Comparison of ENCODE assay signal across 9 mouse cellular contexts in genomic region chr16:28793115-28793514, GRCm38 (mm10). TPM values are rescaled to one million over a fixed set of nuclear protein-coding genes. Genes with fewer than 3 reads are reported as not detected.
DNase-seq lines count a peak whose midpoint lies in the region; ATAC-seq and TF ChIP-seq lines count a peak whose summit lies in the region.
"Had no signal": no experiment of that assay in that cellular context is flagged by ENCODE, and none has a peak within 500 bp of the region (broad histone marks: within the 10 kb centered on the region; RNA-seq: fewer than 3 reads in every experiment).

No protein-coding gene starts in this region.

- no peaks in the 10 kb centered on the region for H3K4me1 ChIP-seq in embryonic facial prominence, embryonic 11.5 days (ENCODE audit: control insufficient read depth, insufficient read depth, low read length)
- H3K4me1 ChIP-seq in stomach, postnatal 0 days (replicated peaks; ENCODE audit: control insufficient read depth, insufficient read depth), result no peaks in the 10 kb centered on the region

- DNase-seq in right cerebral cortex, adult 18-20 months, result peak; percentile 15
- no peak for DNase-seq in right cerebral cortex, postnatal 36 days (ENCODE audit: low spot score in 2 of 2)
- peak; percentile 72 for DNase-seq in brain, adult 2 months (ENCODE audit: low read depth, low spot score)
- DNase-seq in embryonic facial prominence, embryonic 11.5 days (ENCODE audit: low spot score), result peak; percentile 81
- DNase-seq in kidney, postnatal 14 days, result peak; percentile 24
- peak; percentile 20 for DNase-seq in lung, postnatal 14 days
- DNase-seq in stomach, postnatal 0 days (ENCODE audit: low spot score), result peak; percentile 25

- TF ChIP-seq CTCF in stomach, postnatal 0 days (IDR thresholded peaks at IDR 0.05; ENCODE audit: low read depth), result peak; percentile 76

- H3K27me3 ChIP-seq in embryonic facial prominence, embryonic 11.5 days (ENCODE audit: control insufficient read depth, insufficient read depth, low read length), result no peaks in the 10 kb centered on the region
- H3K27me3 ChIP-seq in stomach, postnatal 0 days (ENCODE audit: control insufficient read depth, insufficient read depth, low read length), result no peaks in the 10 kb centered on the region

- no peak overlapping the region for H3K4me3 ChIP-seq in embryonic facial prominence, embryonic 11.5 days (ENCODE audit: low read depth, low read length)
- no peak overlapping the region for H3K4me3 ChIP-seq in stomach, postnatal 0 days (ENCODE audit: low read depth, low read length)
- H3K4me3 ChIP-seq: erythroblast, embryonic 14.5 days had no signal

- TF ChIP-seq EP300 in stomach, postnatal 0 days (optimal IDR thresholded peaks at IDR 0.05), result no peak

- H3K9ac ChIP-seq in embryonic facial prominence, embryonic 11.5 days (replicated peaks; ENCODE audit: low read length), result no peak overlapping the region
- H3K9ac ChIP-seq in stomach, postnatal 0 days (ENCODE audit: low read length), result no peak overlapping the region

- no peak overlapping the region for H3K4me2 ChIP-seq in embryonic facial prominence, embryonic 11.5 days (ENCODE audit: low read depth, low read length)
- H3K4me2 ChIP-seq in stomach, postnatal 0 days (replicated peaks; ENCODE audit: low read depth), result no peak overlapping the region

- no peak overlapping the region for H3K27ac ChIP-seq in embryonic facial prominence, embryonic 11.5 days (replicated peaks; ENCODE audit: low read depth, low read length)
- H3K27ac ChIP-seq in stomach, postnatal 0 days (replicated peaks), result no peak overlapping the region

- H3K36me3 ChIP-seq in embryonic facial prominence, embryonic 11.5 days (replicated peaks; ENCODE audit: control insufficient read depth, insufficient read depth, low read depth, low read length), result no peaks in the 10 kb centered on the region
- no peaks in the 10 kb centered on the region for H3K36me3 ChIP-seq in stomach, postnatal 0 days (ENCODE audit: control insufficient read depth, insufficient read depth, low read length)

- WGBS in embryonic facial prominence, embryonic 11.5 days, result 3% methylated on average over 4 of the region's 4 CpGs
- WGBS in stomach, postnatal 0 days, result 2% methylated on average over 4 of the region's 4 CpGs

- ATAC-seq in embryonic facial prominence, embryonic 11.5 days (replicated peaks; ENCODE audit: insufficient number of reproducible peaks, low FRiP score, low TSS enrichment, low read depth), result no peak
- ATAC-seq in stomach, postnatal 0 days (ENCODE audit: low FRiP score, low TSS enrichment), result no peak
- ATAC-seq in megakaryocyte, adult 5-6 weeks (ENCODE audit: poor library complexity, severe bottlenecking), result no peak

- H3K9me3 ChIP-seq in embryonic facial prominence, embryonic 11.5 days (replicated peaks; ENCODE audit: control insufficient read depth, low read length), result no peaks in the 10 kb centered on the region
- no peaks in the 10 kb centered on the region for H3K9me3 ChIP-seq in stomach, postnatal 0 days (ENCODE audit: control insufficient read depth, low read length)

RNA-seq across cellular contexts. Expression of gene Fgf12, which starts 40.2 kb away (rescaled TPM):
- polyA plus RNA-seq in embryonic facial prominence, embryonic 11.5 days (2014; fragmentation: Nextera tagmentation; extraction: Ambion mirVana), result 3.4 and 5.0 TPM in 2 replicates
- polyA plus RNA-seq in stomach, postnatal 0 days (2015; fragmentation: Nextera tagmentation; extraction: Ambion mirVana), result 0.74 and 0.85 TPM in 2 replicates
- 0.07 TPM in 1 of 2 replicates, not detected in the other for total RNA-seq in megakaryocyte, adult 5-6 weeks (2015)
- total RNA-seq in megakaryocyte, adult 5-6 weeks (2017), result 0.11 TPM in 1 of 2 replicates, not detected in the other
- polyA plus RNA-seq: erythroblast, embryonic 14.5 days had no signal

Comparison
In these comparisons a context has a peak if more than half of its experiments do, and no peak if none do; other contexts are left out.
1. DNase-seq: peak in right cerebral cortex, adult 18-20 months (single experiment), brain, adult 2 months (single experiment), embryonic facial prominence, embryonic 11.5 days (single experiment), kidney, postnatal 14 days (single experiment), lung, postnatal 14 days (single experiment) and stomach, postnatal 0 days (single experiment); none in right cerebral cortex, postnatal 36 days (0 of 2).